Mouse (Mus musculus) stomach, embryonic 14.5 days (tissue): ENCODE measurements around the gene Thegl. TPM values are rescaled to one million over a fixed set of nuclear protein-coding genes. Genes with fewer than 3 reads are reported as not detected.

Experiments used
- ATAC-seq: fragments of 200-750 bp; cut with Nextera tagmentation; 2 replicates; pipeline ENCODE4 v1.8.0; 2017; ENCODE audit warnings: low read depth, moderate TSS enrichment; ENCODE audit not compliant: insufficient number of reproducible peaks, insufficient read depth, low FRiP score
- H3K27ac ChIP-seq: fragments of 300-500 bp; sonication (generic); 2 replicates; pipeline ENCODE4 v1.5.1; 2014; ENCODE audit warnings: mild to moderate bottlenecking, low read length, moderate library complexity, mixed read lengths
- H3K27me3 ChIP-seq: fragments of 300-500 bp; sonication (generic); 2 replicates; pipeline ENCODE4 v1.6.1; 2014; ENCODE audit warnings: low read length, control low read depth, mixed read lengths; ENCODE audit not compliant: control insufficient read depth, insufficient read depth
- H3K36me3 ChIP-seq: fragments of 300-500 bp; sonication (generic); 2 replicates; pipeline ENCODE4 v1.6.1; 2014; ENCODE audit warnings: mild to moderate bottlenecking, control low read depth, low read length, moderate library complexity, mixed read lengths; ENCODE audit not compliant: control insufficient read depth, insufficient read depth
- H3K4me1 ChIP-seq: fragments of 300-500 bp; sonication (generic); 2 replicates; pipeline ENCODE4 v1.6.1; 2014; ENCODE audit warnings: low read length, control low read depth, mixed read lengths; ENCODE audit not compliant: control insufficient read depth, insufficient read depth
- H3K4me2 ChIP-seq: fragments of 300-500 bp; sonication (generic); replicated peaks from 2 replicates; pipeline ENCODE4 v1.6.1; 2014; ENCODE audit warnings: low read depth, low read length, control low read depth
- H3K4me3 ChIP-seq: fragments of 300-500 bp; sonication (generic); 2 replicates; pipeline ENCODE4 v1.5.1; 2014; ENCODE audit warnings: low read depth, low read length, control low read depth
- H3K9ac ChIP-seq: fragments of 300-500 bp; sonication (generic); replicated peaks from 2 replicates; pipeline ENCODE4 v1.6.1; 2014; ENCODE audit warnings: low read depth, mild to moderate bottlenecking, control low read depth, low read length, moderate library complexity, mixed read lengths
- H3K9me3 ChIP-seq: fragments of 300-500 bp; sonication (generic); 2 replicates; pipeline ENCODE4 v1.6.1; 2016; ENCODE audit warnings: low read depth, low read length, control low read depth; ENCODE audit not compliant: control insufficient read depth
- WGBS: fragments of 180-500 bp; shearing (Covaris S2); extraction: QIAGEN DNeasy Blood & Tissue Kit; methylation state at CpG from one replicate; pipeline ENCODE4 v1.1.7; 2014; 5-methylcytosine and 5-hydroxymethylcytosine counted together
- polyA plus RNA-seq: library from polyadenylated mRNA; unstranded; fragments of >200 nt; fragmentation: Nextera tagmentation; extraction: Ambion mirVana; gene quantifications from 2 replicates; pipeline ENCODE4 v1.2.1, GENCODE M21; 2014

Gene Thegl
- polyA plus RNA-seq, 1 experiment from 2014 or later, result 0.14 TPM

GRCm38 (mm10) chr5:76990789-76991188 lies 25.0 kb upstream of the Thegl start:
- peaks cover 67% of the 10 kb centered on the region for H3K36me3 ChIP-seq
- 88% methylated on average over 3 of the region's 3 CpGs for WGBS

GRCm38 (mm10) chr5:76993174-76993814 lies 22.5 kb upstream of the Thegl start:
- no peak for ATAC-seq
- Histone ChIP-seq H3K9me3 (no peaks in the 10 kb centered on the region), H3K27me3 (no peaks in the 10 kb centered on the region), H3K4me1 (no peaks in the 10 kb centered on the region), H3K36me3 (peaks cover 72% of the 10 kb centered on the region), H3K9ac (no peak overlapping the region), H3K4me3 (no peak overlapping the region), H3K4me2 (no peak overlapping the region), H3K27ac (no peak overlapping the region)
- 93% methylated on average over 5 of the region's 5 CpGs for WGBS

More at GRCm38 (mm10) chr5:76990789-76991188, 25.0 kb upstream of the Thegl start:
- Histone ChIP-seq H3K4me2 (no peak overlapping the region), H3K4me3 (no peak overlapping the region), H3K4me1 (no peaks in the 10 kb centered on the region), H3K9ac (no peak overlapping the region), H3K27ac (no peak overlapping the region), H3K27me3 (no peaks in the 10 kb centered on the region), H3K9me3 (no peaks in the 10 kb centered on the region)
- no peak for ATAC-seq

DNA sequence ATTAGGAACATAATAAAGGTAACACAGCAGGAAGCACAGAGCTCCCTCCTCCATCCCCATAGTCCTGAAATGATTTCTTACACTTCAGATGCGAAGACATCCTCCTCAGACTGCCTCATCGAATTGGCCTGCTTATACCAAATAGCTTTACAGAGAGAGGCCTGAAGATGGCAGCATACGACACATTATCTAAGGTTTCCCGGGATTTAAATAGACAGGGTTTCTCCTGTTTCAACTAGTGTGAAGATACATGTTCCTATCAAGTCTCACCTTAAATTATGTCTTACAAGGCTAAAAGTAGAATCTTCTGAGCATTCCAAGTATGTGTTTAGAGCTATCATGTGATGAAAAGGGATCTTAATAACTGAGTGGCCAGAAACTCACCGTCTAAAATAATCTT lies 17.4 kb upstream of the Thegl start:
- Histone ChIP-seq H3K27ac (no peak overlapping the region), H3K9me3 (no peaks in the 10 kb centered on the region), H3K4me3 (no peak overlapping the region), H3K4me1 (no peaks in the 10 kb centered on the region), H3K36me3 (peaks cover 46% of the 10 kb centered on the region), H3K9ac (no peak overlapping the region), H3K4me2 (no peak overlapping the region), H3K27me3 (no peaks in the 10 kb centered on the region)
- 40% methylated on average over 5 of the region's 5 CpGs for WGBS
- no peak for ATAC-seq

- Histone ChIP-seq H3K36me3 (peaks cover 29% of the 10 kb centered on the region), H3K9me3 (no peaks in the 10 kb centered on the region), H3K4me3 (no peak overlapping the region), H3K4me2 (no peak overlapping the region), H3K9ac (no peak overlapping the region), H3K27ac (no peak overlapping the region), H3K27me3 (no peaks in the 10 kb centered on the region), H3K4me1 (no peaks in the 10 kb centered on the region)
- 90% methylated on average over 17 of the region's 17 CpGs for WGBS
- ATAC-seq, result no peak
These were observed 14.6 kb upstream of the Thegl start for GRCm38 (mm10) chr5:77001192-77001591.

DNA sequence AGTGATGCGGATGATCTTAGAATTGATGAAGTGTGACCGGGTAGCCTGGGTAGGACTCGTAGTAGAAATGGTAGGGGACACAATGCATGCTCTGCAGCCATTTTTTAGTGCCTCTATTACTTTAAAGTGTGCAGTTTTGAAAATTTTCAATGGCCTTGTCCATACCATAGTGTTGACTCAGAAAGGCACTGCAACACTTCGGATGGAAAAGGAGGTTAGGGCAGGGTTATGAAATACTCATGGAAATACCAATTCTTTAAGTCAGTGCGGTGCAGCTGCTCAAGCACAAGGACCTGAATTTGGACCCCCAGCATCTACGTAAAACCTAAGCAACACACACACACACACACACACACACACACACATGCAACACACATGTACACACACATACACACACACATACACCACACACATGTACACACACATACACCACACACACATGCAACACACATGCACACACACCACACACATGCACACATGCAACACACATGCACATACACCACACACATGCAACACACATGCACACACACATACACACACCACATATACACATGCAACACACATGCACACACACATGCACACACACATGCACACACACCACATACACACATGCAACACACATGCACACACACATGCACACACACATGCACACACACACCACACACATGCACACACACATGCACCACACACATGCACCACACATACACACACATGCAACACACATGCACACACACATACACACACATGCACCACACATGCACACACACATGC lies 11.6 kb upstream of the Thegl start, which contains the start of gene Arl9:
Gene Arl9, plus strand, starts transcription at position 5 of the 771 bp plus-strand sequence.
- H3K9me3 ChIP-seq, result no peaks in the 10 kb centered on the region
- ATAC-seq, result no peak
- 89% methylated on average over 6 of the region's 6 CpGs for WGBS
- H3K9ac ChIP-seq, result no peak within 1 kb of the TSS
- H3K27ac ChIP-seq, result no peak within 1 kb of the TSS
- H3K4me1 ChIP-seq, result no peaks in the 10 kb centered on the region
- H3K4me3 ChIP-seq, result no peak within 1 kb of the TSS
- no peak within 1 kb of the TSS for H3K4me2 ChIP-seq
- peaks cover 5% of the 10 kb centered on the region for H3K36me3 ChIP-seq
- no peaks in the 10 kb centered on the region for H3K27me3 ChIP-seq

DNA sequence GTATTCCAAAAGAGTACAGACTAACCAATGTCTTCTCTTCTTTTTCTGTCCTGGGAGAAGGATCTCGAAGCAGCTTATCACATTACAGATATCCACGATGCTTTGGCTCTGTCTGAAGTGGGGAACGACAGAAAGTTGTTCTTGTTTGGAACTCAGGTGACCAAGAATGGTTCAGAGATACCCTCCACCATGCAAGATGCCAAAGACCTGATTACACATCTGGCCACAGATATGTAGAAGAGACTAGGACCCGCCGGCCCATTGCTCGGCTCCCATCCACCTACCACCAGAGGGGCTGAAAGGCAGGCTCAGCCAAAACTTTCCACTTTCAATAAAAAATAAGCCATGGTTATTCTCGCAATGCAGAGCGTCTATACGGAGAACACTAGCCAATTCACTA lies 5.5 kb upstream of the Thegl start:
- WGBS, result 92% methylated on average over 9 of the region's 9 CpGs
- Histone ChIP-seq H3K4me2 (no peak overlapping the region), H3K4me1 (no peaks in the 10 kb centered on the region), H3K36me3 (no peaks in the 10 kb centered on the region), H3K9me3 (no peaks in the 10 kb centered on the region), H3K27me3 (no peaks in the 10 kb centered on the region), H3K27ac (no peak overlapping the region), H3K4me3 (no peak overlapping the region), H3K9ac (no peak overlapping the region)
- no peak for ATAC-seq

DNA sequence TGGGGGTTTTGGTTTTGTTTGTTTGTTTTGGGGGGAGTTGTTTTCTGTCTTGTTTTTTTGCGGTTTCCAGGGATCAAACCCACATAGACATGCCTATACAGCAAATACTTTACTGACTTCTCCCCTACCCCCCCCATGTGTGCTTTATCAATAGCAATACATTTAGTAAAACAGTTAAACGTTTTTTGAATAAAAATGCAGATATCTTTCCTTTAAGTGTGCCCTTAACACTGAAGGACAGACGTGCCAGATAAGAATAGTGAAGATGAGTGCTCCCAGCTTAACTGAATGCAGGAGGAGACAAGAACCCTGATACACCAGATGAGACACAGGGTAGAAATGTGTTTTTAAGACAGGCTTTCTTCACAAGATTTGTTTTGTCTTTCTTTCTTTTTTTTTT lies 4.7 kb upstream of the Thegl start:
- WGBS, result 63% methylated on average over 3 of the region's 3 CpGs
- H3K4me1 ChIP-seq, result no peaks in the 10 kb centered on the region
- H3K4me2 ChIP-seq, result no peak overlapping the region
- no peak overlapping the region for H3K27ac ChIP-seq
- ATAC-seq, result no peak
- no peaks in the 10 kb centered on the region for H3K27me3 ChIP-seq
- no peak overlapping the region for H3K9ac ChIP-seq
- H3K36me3 ChIP-seq, result no peaks in the 10 kb centered on the region
- H3K4me3 ChIP-seq, result no peak overlapping the region
- no peaks in the 10 kb centered on the region for H3K9me3 ChIP-seq

DNA sequence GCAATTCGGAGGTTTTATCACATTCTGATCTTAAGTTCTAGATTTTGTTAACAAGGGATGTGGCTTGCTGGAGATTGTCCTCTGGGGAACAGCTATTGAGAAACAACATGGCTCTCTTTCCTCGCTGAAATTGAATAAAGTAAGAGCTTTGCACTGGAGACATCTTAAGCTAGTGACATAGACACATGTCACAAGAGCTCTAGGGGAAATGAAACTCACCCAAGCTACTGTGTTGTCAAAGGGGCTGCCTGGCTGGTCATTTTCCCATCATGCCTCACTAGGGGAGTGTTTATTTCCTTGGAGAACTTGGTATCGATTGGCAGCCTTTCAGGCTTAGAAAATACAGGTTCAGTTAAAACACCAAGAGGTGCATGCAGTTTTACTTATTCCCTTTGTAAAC lies 2.7 kb upstream of the Thegl start:
- no peak overlapping the region for H3K9ac ChIP-seq
- no peak overlapping the region for H3K4me2 ChIP-seq
- H3K36me3 ChIP-seq, result no peaks in the 10 kb centered on the region
- H3K4me1 ChIP-seq, result no peaks in the 10 kb centered on the region
- no peak for ATAC-seq
- no peaks in the 10 kb centered on the region for H3K27me3 ChIP-seq
- no peak overlapping the region for H3K4me3 ChIP-seq
- H3K9me3 ChIP-seq, result no peaks in the 10 kb centered on the region
- 63% methylated on average over 3 of the region's 3 CpGs for WGBS
- no peak overlapping the region for H3K27ac ChIP-seq
